Mouse (Mus musculus): ENCODE results near the gene Ttc7b. TPM values are rescaled to one million over a fixed set of nuclear protein-coding genes. Genes with fewer than 3 reads are reported as not detected.

The Ttc7b gene
- polyA plus RNA-seq, 1 experiment from 2014 or later, result 7.4 TPM

GRCm38 (mm10) chr12:100340901-100341460, 179.6 kb downstream of the Ttc7b start:
- H3K4me1 ChIP-seq (replicated peaks; ENCODE audit: control insufficient read depth, insufficient read depth, low read length), result peaks cover 20% of the 10 kb centered on the region
- no peak overlapping the region for H3K4me3 ChIP-seq (replicated peaks; ENCODE audit: low read length)
- WGBS, result 79% methylated on average over 7 of the region's 7 CpGs
- ATAC-seq, result no peak
- no peak overlapping the region for H3K4me2 ChIP-seq (ENCODE audit: low read length)
- H3K9me3 ChIP-seq (ENCODE audit: control insufficient read depth, low read length), result no peaks in the 10 kb centered on the region
- H3K27me3 ChIP-seq (replicated peaks; ENCODE audit: control insufficient read depth, insufficient read depth, low read length), result no peaks in the 10 kb centered on the region
- no peak overlapping the region for H3K9ac ChIP-seq (replicated peaks; ENCODE audit: low read depth, low read length)
- no peak overlapping the region for H3K27ac ChIP-seq (ENCODE audit: low read length)
- no peaks in the 10 kb centered on the region for H3K36me3 ChIP-seq (ENCODE audit: control insufficient read depth, insufficient read depth)

- H3K36me3 ChIP-seq (ENCODE audit: control insufficient read depth, insufficient read depth), result no peaks in the 10 kb centered on the region
- peak overlapping the region; percentile 57; the same call in 1 of the 2 replicates for H3K27ac ChIP-seq (ENCODE audit: low read length)
- H3K4me2 ChIP-seq (ENCODE audit: low read length), result no peak overlapping the region
- ATAC-seq, result peak; percentile 74
- 42% methylated on average over 3 of the region's 3 CpGs for WGBS
- no peaks in the 10 kb centered on the region for H3K9me3 ChIP-seq (ENCODE audit: control insufficient read depth, low read length)
- no peak overlapping the region for H3K9ac ChIP-seq (replicated peaks; ENCODE audit: low read depth, low read length)
- no peak overlapping the region for H3K4me3 ChIP-seq (replicated peaks; ENCODE audit: low read length)
- H3K27me3 ChIP-seq (replicated peaks; ENCODE audit: control insufficient read depth, insufficient read depth, low read length), result no peaks in the 10 kb centered on the region
- H3K4me1 ChIP-seq (replicated peaks; ENCODE audit: control insufficient read depth, insufficient read depth, low read length), result peaks cover 24% of the 10 kb centered on the region
These were observed 182.6 kb downstream of the Ttc7b start for GRCm38 (mm10) chr12:100338055-100338454.

- no peaks in the 10 kb centered on the region for H3K9me3 ChIP-seq (ENCODE audit: control insufficient read depth, low read length)
- peak overlapping the region; percentile 15; the same call in 1 of the 2 replicates for H3K9ac ChIP-seq (replicated peaks; ENCODE audit: low read depth, low read length)
- H3K4me2 ChIP-seq (ENCODE audit: low read length), result no peak overlapping the region
- H3K4me1 ChIP-seq (replicated peaks; ENCODE audit: control insufficient read depth, insufficient read depth, low read length), result peaks cover 24% of the 10 kb centered on the region
- H3K36me3 ChIP-seq (ENCODE audit: control insufficient read depth, insufficient read depth), result no peaks in the 10 kb centered on the region
- peak overlapping the region; percentile 57 for H3K27ac ChIP-seq (ENCODE audit: low read length)
- no peak overlapping the region for H3K4me3 ChIP-seq (replicated peaks; ENCODE audit: low read length)
- WGBS, result 23% methylated on average over 5 of the region's 5 CpGs
- peak; percentile 83 for ATAC-seq
- no peaks in the 10 kb centered on the region for H3K27me3 ChIP-seq (replicated peaks; ENCODE audit: control insufficient read depth, insufficient read depth, low read length)
These were observed 183.1 kb downstream of the Ttc7b start for GRCm38 (mm10) chr12:100337351-100338018.

- H3K9me3 ChIP-seq (ENCODE audit: control insufficient read depth, low read length), result no peaks in the 10 kb centered on the region
- peaks cover 20% of the 10 kb centered on the region for H3K4me1 ChIP-seq (replicated peaks; ENCODE audit: control insufficient read depth, insufficient read depth, low read length)
- H3K36me3 ChIP-seq (ENCODE audit: control insufficient read depth, insufficient read depth), result no peaks in the 10 kb centered on the region
- no peak overlapping the region for H3K4me3 ChIP-seq (replicated peaks; ENCODE audit: low read length)
- 60% methylated on average over 5 of the region's 5 CpGs for WGBS
- no peak overlapping the region for H3K27ac ChIP-seq (ENCODE audit: low read length)
- ATAC-seq, result no peak
- H3K9ac ChIP-seq (replicated peaks; ENCODE audit: low read depth, low read length), result no peak overlapping the region
- no peak overlapping the region for H3K4me2 ChIP-seq (ENCODE audit: low read length)
- no peaks in the 10 kb centered on the region for H3K27me3 ChIP-seq (replicated peaks; ENCODE audit: control insufficient read depth, insufficient read depth, low read length)
These were observed 184.4 kb downstream of the Ttc7b start for GRCm38 (mm10) chr12:100336241-100336640.

GRCm38 (mm10) chr12:100331806-100332205, 188.8 kb downstream of the Ttc7b start:
- Histone ChIP-seq H3K36me3 (ENCODE audit: control insufficient read depth, insufficient read depth) (no peaks in the 10 kb centered on the region), H3K4me2 (ENCODE audit: low read length) (no peak overlapping the region), H3K27me3 (replicated peaks; ENCODE audit: control insufficient read depth, insufficient read depth, low read length) (no peaks in the 10 kb centered on the region), H3K9ac (replicated peaks; ENCODE audit: low read depth, low read length) (no peak overlapping the region), H3K27ac (ENCODE audit: low read length) (no peak overlapping the region), H3K9me3 (ENCODE audit: control insufficient read depth, low read length) (no peaks in the 10 kb centered on the region), H3K4me3 (replicated peaks; ENCODE audit: low read length) (no peak overlapping the region), H3K4me1 (replicated peaks; ENCODE audit: control insufficient read depth, insufficient read depth, low read length) (peaks cover 25% of the 10 kb centered on the region)
- WGBS, result 95% methylated on average over 6 of the region's 6 CpGs
- no peak for ATAC-seq

GRCm38 (mm10) chr12:100330234-100330633, 190.4 kb downstream of the Ttc7b start:
- Histone ChIP-seq H3K9ac (replicated peaks; ENCODE audit: low read depth, low read length) (no peak overlapping the region), H3K4me3 (replicated peaks; ENCODE audit: low read length) (no peak overlapping the region), H3K4me2 (ENCODE audit: low read length) (no peak overlapping the region), H3K9me3 (ENCODE audit: control insufficient read depth, low read length) (no peaks in the 10 kb centered on the region), H3K4me1 (replicated peaks; ENCODE audit: control insufficient read depth, insufficient read depth, low read length) (peaks cover 31% of the 10 kb centered on the region), H3K27ac (ENCODE audit: low read length) (no peak overlapping the region), H3K36me3 (ENCODE audit: control insufficient read depth, insufficient read depth) (no peaks in the 10 kb centered on the region), H3K27me3 (replicated peaks; ENCODE audit: control insufficient read depth, insufficient read depth, low read length) (no peaks in the 10 kb centered on the region)
- WGBS, result 85% methylated on average over 8 of the region's 8 CpGs
- ATAC-seq, result no peak

- Histone ChIP-seq H3K4me1 (replicated peaks; ENCODE audit: control insufficient read depth, insufficient read depth, low read length) (peaks cover 33% of the 10 kb centered on the region), H3K9me3 (ENCODE audit: control insufficient read depth, low read length) (no peaks in the 10 kb centered on the region), H3K4me3 (replicated peaks; ENCODE audit: low read length) (no peak overlapping the region), H3K27ac (ENCODE audit: low read length) (peak overlapping the region; percentile 27; the same call in 1 of the 2 replicates), H3K36me3 (ENCODE audit: control insufficient read depth, insufficient read depth) (no peaks in the 10 kb centered on the region), H3K9ac (replicated peaks; ENCODE audit: low read depth, low read length) (no peak overlapping the region), H3K4me2 (ENCODE audit: low read length) (no peak overlapping the region), H3K27me3 (replicated peaks; ENCODE audit: control insufficient read depth, insufficient read depth, low read length) (no peaks in the 10 kb centered on the region)
- 66% methylated on average over 4 of the region's 4 CpGs for WGBS
- ATAC-seq, result no peak
These were observed 191.6 kb downstream of the Ttc7b start for GRCm38 (mm10) chr12:100328998-100329397.

GRCm38 (mm10) chr12:100328557-100328956, 192.1 kb downstream of the Ttc7b start:
- no peak for ATAC-seq
- 76% methylated on average over 9 of the region's 9 CpGs for WGBS
- H3K27ac ChIP-seq (ENCODE audit: low read length), result no peak overlapping the region
- peaks cover 33% of the 10 kb centered on the region for H3K4me1 ChIP-seq (replicated peaks; ENCODE audit: control insufficient read depth, insufficient read depth, low read length)
- H3K4me3 ChIP-seq (replicated peaks; ENCODE audit: low read length), result no peak overlapping the region
- no peaks in the 10 kb centered on the region for H3K36me3 ChIP-seq (ENCODE audit: control insufficient read depth, insufficient read depth)
- H3K27me3 ChIP-seq (replicated peaks; ENCODE audit: control insufficient read depth, insufficient read depth, low read length), result no peaks in the 10 kb centered on the region
- H3K4me2 ChIP-seq (ENCODE audit: low read length), result no peak overlapping the region
- no peaks in the 10 kb centered on the region for H3K9me3 ChIP-seq (ENCODE audit: control insufficient read depth, low read length)
- H3K9ac ChIP-seq (replicated peaks; ENCODE audit: low read depth, low read length), result no peak overlapping the region

- WGBS, result 50% methylated on average over 1 of the region's 2 CpGs
- Histone ChIP-seq H3K4me1 (replicated peaks; ENCODE audit: control insufficient read depth, insufficient read depth, low read length) (peaks cover 37% of the 10 kb centered on the region), H3K36me3 (ENCODE audit: control insufficient read depth, insufficient read depth) (no peaks in the 10 kb centered on the region), H3K4me2 (ENCODE audit: low read length) (no peak overlapping the region), H3K4me3 (replicated peaks; ENCODE audit: low read length) (no peak overlapping the region), H3K27ac (ENCODE audit: low read length) (no peak overlapping the region; the same call in 1 of the 2 replicates), H3K9ac (replicated peaks; ENCODE audit: low read depth, low read length) (no peak overlapping the region), H3K9me3 (ENCODE audit: control insufficient read depth, low read length) (no peaks in the 10 kb centered on the region), H3K27me3 (replicated peaks; ENCODE audit: control insufficient read depth, insufficient read depth, low read length) (no peaks in the 10 kb centered on the region)
- ATAC-seq, result peak; percentile 45
These were observed 193.9 kb downstream of the Ttc7b start for GRCm38 (mm10) chr12:100326732-100327131.
